8 mouse cellular contexts compared by ENCODE assay signal in the genomic region with DNA sequence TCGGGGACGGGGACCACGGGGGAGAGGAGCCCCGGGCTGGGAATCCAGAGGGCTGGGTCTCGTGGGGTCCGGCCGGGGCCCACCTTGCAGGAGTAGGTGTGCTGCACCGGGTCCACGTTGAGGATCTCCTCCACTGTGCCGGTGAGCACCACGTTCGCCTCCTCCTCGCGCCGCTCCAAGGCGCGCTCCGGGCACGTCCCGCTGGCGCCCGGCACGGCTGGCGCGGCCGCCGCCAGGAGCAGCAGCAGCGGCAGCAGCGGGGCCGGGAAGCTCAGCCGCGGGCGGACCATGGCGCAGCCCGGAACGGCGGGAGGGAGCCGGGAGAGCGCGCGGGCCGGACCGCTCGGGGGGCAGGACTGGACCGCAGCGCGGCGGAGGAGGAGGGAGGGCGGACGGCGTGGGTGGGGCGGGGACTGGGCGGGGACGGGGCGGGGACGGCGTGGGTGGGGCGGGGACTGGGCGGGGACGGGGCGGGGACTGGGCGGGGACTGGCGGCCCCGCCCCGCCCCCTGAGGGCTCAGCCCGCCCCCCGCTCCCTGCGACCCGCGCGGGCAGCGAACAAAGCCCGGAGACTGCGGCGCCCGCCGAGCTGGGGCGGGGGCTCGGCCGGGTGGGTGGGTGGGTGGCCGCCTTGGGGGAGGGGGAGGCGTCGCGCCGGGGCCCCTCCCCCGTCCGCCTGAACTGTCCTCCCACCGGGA. TPM values are rescaled to one million over a fixed set of nuclear protein-coding genes. Genes with fewer than 3 reads are reported as not detected.
A peak's percentile ranks its signal among the peaks of the same experiment; 100 is the strongest.
DNase-seq lines count a peak whose midpoint lies in the region; ATAC-seq and TF ChIP-seq lines count a peak whose summit lies in the region.

A gene (minus strand): TSS at position 358 of the 698 bp plus-strand sequence.

- no peak for TF ChIP-seq CTCF in E14TG2a.4 (conservative IDR thresholded peaks at IDR 0.05; ENCODE audit: low read length)

- H3K4me2 ChIP-seq in forebrain, embryonic 15.5 days (replicated peaks): peak within 1 kb of the TSS; percentile 96

- DNase-seq in hindbrain, embryonic 10.5 days (ENCODE audit: low spot score): no peak
- DNase-seq in layer of hippocampus, adult 9-11 months: peak; percentile 42
- peak; percentile 76 for DNase-seq in lung, postnatal 10 days
- DNase-seq in retina, postnatal 1 day: peak; percentile 79
- peak; percentile 74 for DNase-seq in urinary bladder, adult 2 months (ENCODE audit: low spot score)

- H3K27me3 ChIP-seq in E14TG2a.4 (ENCODE audit: insufficient read depth, low read length): peaks cover 19% of the 10 kb centered on the region
- no peaks in the 10 kb centered on the region for H3K27me3 ChIP-seq in forebrain, embryonic 15.5 days
- no peaks in the 10 kb centered on the region; the same call in 1 of the 2 replicates for H3K27me3 ChIP-seq in hindbrain, embryonic 10.5 days (ENCODE audit: insufficient read depth, poor library complexity, severe bottlenecking)

- H3K9ac ChIP-seq in forebrain, embryonic 15.5 days (replicated peaks): peak within 1 kb of the TSS; percentile 79

- H3K36me3 ChIP-seq in E14TG2a.4 (ENCODE audit: insufficient read depth, low read length): peaks cover 33% of the 10 kb centered on the region
- peaks cover 4% of the 10 kb centered on the region; the same call in 1 of the 2 replicates for H3K36me3 ChIP-seq in forebrain, embryonic 15.5 days
- H3K36me3 ChIP-seq in hindbrain, embryonic 10.5 days: peaks cover 31% of the 10 kb centered on the region

- peak within 1 kb of the TSS; percentile 93 for H3K4me3 ChIP-seq in E14TG2a.4 (replicated peaks; ENCODE audit: low read length)
- H3K4me3 ChIP-seq in brown adipose tissue, adult 24 weeks (ENCODE audit: insufficient read depth, low read depth, low read length): peak within 1 kb of the TSS; percentile 80
- peak within 1 kb of the TSS; percentile 77 for H3K4me3 ChIP-seq in forebrain, embryonic 15.5 days
- H3K4me3 ChIP-seq in hindbrain, embryonic 10.5 days: peak within 1 kb of the TSS; percentile 95

- H3K27ac ChIP-seq in brown adipose tissue, adult 24 weeks (replicated peaks; ENCODE audit: low read depth, low read length): peak within 1 kb of the TSS; percentile 57; the same call in 1 of the 2 replicates
- H3K27ac ChIP-seq in forebrain, embryonic 15.5 days (replicated peaks): peak within 1 kb of the TSS; percentile 95
- peak within 1 kb of the TSS; percentile 95 for H3K27ac ChIP-seq in hindbrain, embryonic 10.5 days

- peak; percentile 73 for ATAC-seq in forebrain, embryonic 15.5 days (replicated peaks)

- WGBS in forebrain, embryonic 15.5 days: 0% methylated on average over 32 of the region's 88 CpGs
- WGBS in hindbrain, embryonic 10.5 days: under 1% methylated on average over 70 of the region's 88 CpGs

- no peaks in the 10 kb centered on the region for H3K9me3 ChIP-seq in E14TG2a.4 (ENCODE audit: low read length)
- H3K9me3 ChIP-seq in forebrain, embryonic 15.5 days: no peaks in the 10 kb centered on the region
- H3K9me3 ChIP-seq in hindbrain, embryonic 10.5 days: no peaks in the 10 kb centered on the region

- peaks cover 56% of the 10 kb centered on the region for H3K4me1 ChIP-seq in E14TG2a.4 (replicated peaks; ENCODE audit: low read depth, low read length)
- H3K4me1 ChIP-seq in brown adipose tissue, adult 24 weeks (ENCODE audit: control insufficient read depth, insufficient read depth, insufficient read length, low read length): peaks cover 5% of the 10 kb centered on the region
- peaks cover 45% of the 10 kb centered on the region for H3K4me1 ChIP-seq in forebrain, embryonic 15.5 days
- H3K4me1 ChIP-seq in hindbrain, embryonic 10.5 days (replicated peaks): peaks cover 63% of the 10 kb centered on the region

RNA-seq across cellular contexts. Expression of the gene that starts here (rescaled TPM):
- polyA plus RNA-seq in brown adipose tissue, adult 24 weeks (2012; ENCODE audit: insufficient read depth, insufficient read length, missing spikeins): 9.5 and 18.5 TPM in 2 replicates
- polyA plus RNA-seq in forebrain, embryonic 15.5 days (2015; fragmentation: Nextera tagmentation; extraction: Ambion mirVana): 103 and 108 TPM in 2 replicates
- 72.6 and 85.8 TPM in 2 replicates for polyA plus RNA-seq in hindbrain, embryonic 10.5 days (2016; fragmentation: Nextera tagmentation; extraction: Ambion mirVana)
- 124 and 139 TPM in 2 replicates for polyA plus RNA-seq in urinary bladder, adult 2 months (2012; rRNA removed)
